Mouse (Mus musculus) hindbrain, embryonic 15.5 days (tissue): ENCODE measurements around the gene Anxa11. TPM values are rescaled to one million over a fixed set of nuclear protein-coding genes. Genes with fewer than 3 reads are reported as not detected.
A peak's percentile ranks its signal among the peaks of the same experiment; 100 is the strongest.

Source experiments
- ATAC-seq: fragments of 200-750 bp; cut with Nextera tagmentation; 2 replicates; pipeline ENCODE4 v1.8.0; 2017; ENCODE audit warnings: low read depth, moderate number of reproducible peaks, moderate TSS enrichment; ENCODE audit not compliant: low FRiP score
- H3K27ac ChIP-seq: fragments of 300-500 bp; sonication (generic); replicated peaks from 2 replicates; pipeline ENCODE4 v1.5.1; 2015; ENCODE audit warnings: mild to moderate bottlenecking, inconsistent platforms
- H3K27me3 ChIP-seq: fragments of 300-500 bp; sonication (generic); 2 replicates; pipeline ENCODE4 v1.6.1; 2015; ENCODE audit warnings: control low read depth, inconsistent platforms
- H3K36me3 ChIP-seq: fragments of 300-500 bp; sonication (generic); 2 replicates; pipeline ENCODE4 v1.6.1; 2015; ENCODE audit warnings: control low read depth, inconsistent platforms
- H3K4me1 ChIP-seq: fragments of 300-500 bp; sonication (generic); replicated peaks from 2 replicates; pipeline ENCODE4 v1.6.1; 2015; ENCODE audit warnings: control low read depth, inconsistent platforms
- H3K4me2 ChIP-seq: fragments of 300-500 bp; sonication (generic); 2 replicates; pipeline ENCODE4 v1.6.1; 2015; ENCODE audit warnings: moderate library complexity, mild to moderate bottlenecking, inconsistent platforms
- H3K4me3 ChIP-seq: fragments of 300-500 bp; sonication (generic); 2 replicates; pipeline ENCODE4 v1.5.1; 2015; ENCODE audit warnings: mild to moderate bottlenecking, inconsistent platforms
- H3K9ac ChIP-seq: fragments of 300-500 bp; sonication (generic); 2 replicates; pipeline ENCODE4 v1.6.1; 2015; ENCODE audit warnings: inconsistent platforms
- H3K9me3 ChIP-seq: fragments of 300-500 bp; sonication (generic); 2 replicates; pipeline ENCODE4 v1.6.1; 2016; ENCODE audit warnings: control low read depth, inconsistent platforms
- WGBS: fragments of 180-500 bp; shearing (Covaris S2); methylation state at CpG from one replicate; pipeline ENCODE4 v1.1.7; 2015; 5-methylcytosine and 5-hydroxymethylcytosine counted together
- polyA plus RNA-seq: library from polyadenylated mRNA; unstranded; fragments of >200 nt; fragmentation: Nextera tagmentation; extraction: Ambion mirVana; gene quantifications from 2 replicates; pipeline ENCODE4 v1.2.1, GENCODE M21; 2015

The Anxa11 gene
- polyA plus RNA-seq, 1 experiment from 2014 or later = 3.6 TPM

DNA sequence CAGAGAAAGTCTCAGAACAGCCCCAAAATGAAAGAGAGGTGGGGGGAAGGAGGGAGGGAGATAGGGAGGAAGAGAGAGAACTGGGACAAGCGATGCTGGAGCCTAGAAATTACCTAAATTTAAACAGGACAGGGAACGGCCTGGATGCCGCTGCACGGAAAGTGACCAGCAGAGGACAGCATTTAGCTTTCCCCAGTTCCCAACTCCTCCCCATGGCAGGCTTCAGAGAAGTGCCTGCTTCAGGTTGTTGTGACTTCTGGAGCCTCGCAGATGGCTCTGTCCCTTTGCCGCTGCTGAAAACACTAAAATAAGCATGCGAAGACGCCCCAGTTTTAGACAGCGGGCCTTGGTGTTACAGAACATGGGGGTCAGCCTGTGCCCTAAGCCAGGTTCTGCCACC lies 25.5 kb upstream of the Anxa11 start:
- Histone ChIP-seq H3K9ac (no peak overlapping the region), H3K4me3 (no peak overlapping the region), H3K9me3 (no peaks in the 10 kb centered on the region), H3K4me2 (no peak overlapping the region), H3K4me1 (no peaks in the 10 kb centered on the region), H3K27ac (no peak overlapping the region), H3K36me3 (no peaks in the 10 kb centered on the region), H3K27me3 (no peaks in the 10 kb centered on the region)
- WGBS = 6% methylated on average over 9 of the region's 9 CpGs
- ATAC-seq = peak; percentile 75; the same call in 1 of the 2 replicates

DNA sequence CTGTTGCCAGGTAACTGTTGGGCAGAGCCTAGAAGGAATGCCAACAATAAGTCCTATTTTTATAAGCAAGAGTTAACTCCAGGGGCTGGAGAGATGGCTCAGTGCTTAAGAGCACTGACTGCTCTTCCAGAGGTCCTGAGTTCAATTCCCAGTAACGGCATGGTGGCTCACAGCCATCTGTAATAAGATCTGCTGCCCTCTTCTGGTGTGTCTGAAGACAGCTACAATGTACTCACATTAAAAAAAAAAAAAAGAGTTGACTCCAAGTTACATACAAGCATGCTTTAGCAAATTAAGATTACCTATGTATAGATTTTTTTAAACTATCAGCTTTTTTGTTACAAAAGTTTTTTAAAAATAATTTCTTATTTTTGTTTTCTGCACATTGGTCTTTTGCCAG lies 19.4 kb upstream of the Anxa11 start:
- H3K4me1 ChIP-seq = no peaks in the 10 kb centered on the region
- H3K9me3 ChIP-seq = no peaks in the 10 kb centered on the region
- 75% methylated on average over 1 of the region's 1 CpGs for WGBS
- H3K27me3 ChIP-seq = no peaks in the 10 kb centered on the region
- no peak overlapping the region for H3K27ac ChIP-seq
- no peak for ATAC-seq
- H3K4me2 ChIP-seq = no peak overlapping the region
- H3K9ac ChIP-seq = no peak overlapping the region
- no peak overlapping the region for H3K4me3 ChIP-seq
- no peaks in the 10 kb centered on the region for H3K36me3 ChIP-seq

DNA sequence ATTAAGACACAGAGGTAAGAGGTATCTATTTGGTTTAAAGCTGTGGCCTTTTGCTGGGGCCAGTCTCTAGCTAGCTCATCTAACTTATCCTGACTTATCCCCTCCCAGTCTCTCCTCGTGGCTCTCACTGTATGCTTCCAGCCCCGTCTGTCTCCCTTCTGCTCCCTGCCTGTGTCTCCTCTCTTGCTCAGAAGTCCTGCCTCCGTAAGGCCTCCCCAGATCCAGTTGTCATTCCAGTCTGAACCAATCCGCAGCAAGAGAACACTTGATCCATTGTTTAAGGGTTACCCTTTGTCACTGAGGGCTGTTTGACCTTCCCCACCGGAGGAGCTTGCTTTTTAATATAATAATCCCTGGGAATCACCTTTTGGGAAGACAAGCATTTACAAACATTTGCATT lies 17.0 kb upstream of the Anxa11 start:
- Histone ChIP-seq H3K27ac (no peak overlapping the region), H3K9ac (no peak overlapping the region), H3K4me1 (no peaks in the 10 kb centered on the region), H3K4me2 (no peak overlapping the region), H3K36me3 (no peaks in the 10 kb centered on the region), H3K4me3 (no peak overlapping the region), H3K9me3 (no peaks in the 10 kb centered on the region), H3K27me3 (no peaks in the 10 kb centered on the region)
- WGBS = 33% methylated on average over 5 of the region's 5 CpGs
- no peak for ATAC-seq

DNA sequence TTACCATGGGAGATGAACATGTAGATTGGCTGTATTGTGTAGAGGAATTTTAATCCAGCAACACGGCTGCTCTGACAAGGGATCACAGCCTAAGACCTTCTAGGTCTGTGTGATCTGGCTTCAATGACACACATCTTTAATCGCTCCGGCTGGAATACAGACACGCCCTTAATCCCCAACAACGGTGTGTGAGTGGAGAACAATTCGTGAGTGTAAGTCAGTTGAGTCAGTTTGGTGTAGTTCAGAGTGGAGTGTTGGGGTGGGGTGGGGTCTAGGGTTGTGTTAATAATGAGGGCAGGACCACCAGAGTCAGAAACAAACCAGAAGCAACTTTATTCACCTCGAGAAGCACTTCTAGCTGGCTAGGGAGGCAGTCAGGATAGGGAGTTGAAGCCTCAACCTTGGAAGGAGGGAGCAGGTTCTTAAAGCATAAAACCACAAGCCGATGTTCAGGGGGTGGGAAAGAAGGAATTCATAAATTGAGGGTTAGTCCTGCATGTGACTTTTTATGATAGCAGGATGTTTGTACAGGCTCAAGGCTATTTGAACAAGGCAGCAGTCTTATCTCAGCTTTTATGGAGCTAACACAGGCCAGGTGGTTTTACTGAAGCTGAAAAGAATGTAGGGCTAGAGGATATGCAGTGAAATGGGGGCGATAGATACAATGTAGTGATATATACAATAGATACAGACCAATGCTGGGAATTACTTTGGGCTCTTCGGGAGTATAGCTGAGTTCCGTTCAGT lies 15.9 kb upstream of the Anxa11 start:
- Histone ChIP-seq H3K4me3 (no peak overlapping the region), H3K27me3 (no peaks in the 10 kb centered on the region), H3K9ac (no peak overlapping the region), H3K27ac (no peak overlapping the region), H3K4me2 (no peak overlapping the region), H3K9me3 (no peaks in the 10 kb centered on the region), H3K4me1 (no peaks in the 10 kb centered on the region), H3K36me3 (no peaks in the 10 kb centered on the region)
- ATAC-seq = no peak
- WGBS = 90% methylated on average over 11 of the region's 11 CpGs

DNA sequence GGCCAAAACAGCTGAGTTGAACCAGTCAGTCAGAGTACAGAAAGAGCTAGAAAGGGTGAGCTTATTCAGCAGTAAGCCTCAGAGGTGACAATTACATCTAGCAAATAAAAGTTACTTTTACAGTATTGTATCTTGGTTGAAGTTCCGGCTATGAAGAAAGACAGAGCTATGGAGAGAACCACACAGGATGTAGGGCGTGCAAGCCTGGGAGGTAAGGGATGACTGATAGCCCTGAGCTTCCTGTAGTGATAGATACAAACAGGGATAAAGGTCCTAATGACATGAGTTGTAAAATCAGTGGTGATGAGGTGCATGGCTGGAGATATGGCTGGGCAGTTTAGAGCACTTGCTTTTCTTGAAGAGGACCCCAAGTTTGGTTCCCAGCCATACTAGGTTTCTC lies 15.1 kb upstream of the Anxa11 start:
- H3K27me3 ChIP-seq = no peaks in the 10 kb centered on the region
- no peak for ATAC-seq
- no peak overlapping the region for H3K4me2 ChIP-seq
- no peaks in the 10 kb centered on the region for H3K36me3 ChIP-seq
- no peak overlapping the region for H3K27ac ChIP-seq
- H3K9ac ChIP-seq = no peak overlapping the region
- WGBS = 88% methylated on average over 2 of the region's 2 CpGs
- no peak overlapping the region for H3K4me3 ChIP-seq
- H3K4me1 ChIP-seq = 0 out of 2 replicates have a peak, but pooled peaks cover under 1% of the 10 kb centered on the region
- H3K9me3 ChIP-seq = no peaks in the 10 kb centered on the region

- no peaks in the 10 kb centered on the region for H3K27me3 ChIP-seq
- no peak overlapping the region for H3K4me2 ChIP-seq
- peaks cover 7% of the 10 kb centered on the region; the same call in 1 of the 2 replicates for H3K4me1 ChIP-seq
- no peaks in the 10 kb centered on the region for H3K9me3 ChIP-seq
- no peak for ATAC-seq
- H3K9ac ChIP-seq = no peak overlapping the region
- no peaks in the 10 kb centered on the region for H3K36me3 ChIP-seq
- H3K4me3 ChIP-seq = no peak overlapping the region
- no peak overlapping the region for H3K27ac ChIP-seq
- WGBS = 80% methylated on average over 1 of the region's 1 CpGs
These were observed 10.6 kb upstream of the Anxa11 start for GRCm38 (mm10) chr14:25831332-25831731.

DNA sequence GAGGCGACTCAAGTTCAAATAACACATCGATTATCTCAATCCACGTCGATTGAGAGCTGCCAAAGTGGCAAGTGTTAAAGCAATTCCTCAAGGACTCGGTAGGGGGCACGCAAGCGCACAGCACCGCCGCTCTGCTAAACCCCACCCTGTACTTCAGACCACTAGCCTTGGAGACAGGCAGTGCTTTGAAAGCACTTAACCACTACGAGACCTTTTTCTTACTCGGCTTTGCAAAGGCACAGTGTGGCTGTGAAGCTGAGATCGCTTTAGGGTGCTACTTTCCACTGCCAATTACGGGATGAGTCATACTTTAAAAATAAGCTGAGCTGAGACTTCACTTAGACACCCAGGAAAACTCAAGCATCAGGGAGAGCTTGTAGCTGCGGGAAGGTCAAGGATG lies 9.7 kb upstream of the Anxa11 start:
- Histone ChIP-seq H3K27ac (no peak overlapping the region), H3K9ac (no peak overlapping the region), H3K4me3 (no peak overlapping the region), H3K4me1 (peaks cover 7% of the 10 kb centered on the region; the same call in 1 of the 2 replicates), H3K9me3 (no peaks in the 10 kb centered on the region), H3K27me3 (no peaks in the 10 kb centered on the region), H3K36me3 (no peaks in the 10 kb centered on the region), H3K4me2 (peak overlapping the region; percentile 28; the same call in 1 of the 2 replicates)
- 13% methylated on average over 14 of the region's 14 CpGs for WGBS
- no peak for ATAC-seq

GRCm38 (mm10) chr14:25838411-25838810 lies 3.5 kb upstream of the Anxa11 start:
- H3K36me3 ChIP-seq = no peaks in the 10 kb centered on the region
- H3K27me3 ChIP-seq = peaks cover 25% of the 10 kb centered on the region
- H3K4me2 ChIP-seq = no peak overlapping the region
- no peak overlapping the region for H3K9ac ChIP-seq
- no peak overlapping the region for H3K27ac ChIP-seq
- WGBS = 53% methylated on average over 8 of the region's 8 CpGs
- no peaks in the 10 kb centered on the region for H3K9me3 ChIP-seq
- no peak overlapping the region for H3K4me3 ChIP-seq
- ATAC-seq = no peak
- H3K4me1 ChIP-seq = peaks cover 17% of the 10 kb centered on the region

DNA sequence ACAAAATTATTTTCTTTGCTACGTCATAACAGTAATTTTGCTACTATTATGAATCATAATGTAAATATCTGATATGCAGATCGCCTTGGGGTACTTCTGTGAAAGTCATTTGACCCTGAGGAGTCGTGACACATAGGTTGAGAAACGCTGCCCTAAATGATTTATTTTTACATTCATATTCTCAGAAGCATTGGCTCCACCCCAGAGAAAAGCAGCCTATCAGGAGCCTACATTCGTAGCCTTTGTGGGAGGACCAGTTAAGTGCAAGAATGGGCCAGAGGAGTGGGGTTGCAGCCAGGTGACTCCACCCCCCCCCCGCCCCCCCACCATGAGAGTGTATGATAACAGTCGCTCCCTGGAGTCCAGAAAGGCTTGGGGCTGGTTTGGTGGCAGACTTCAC lies 2.2 kb upstream of the Anxa11 start:
- Histone ChIP-seq H3K4me2 (no peak overlapping the region), H3K36me3 (no peaks in the 10 kb centered on the region), H3K4me1 (peaks cover 17% of the 10 kb centered on the region), H3K27ac (no peak overlapping the region), H3K9ac (no peak overlapping the region), H3K9me3 (no peaks in the 10 kb centered on the region), H3K27me3 (peaks cover 28% of the 10 kb centered on the region), H3K4me3 (no peak overlapping the region)
- no peak for ATAC-seq
- WGBS = 79% methylated on average over 6 of the region's 7 CpGs

DNA sequence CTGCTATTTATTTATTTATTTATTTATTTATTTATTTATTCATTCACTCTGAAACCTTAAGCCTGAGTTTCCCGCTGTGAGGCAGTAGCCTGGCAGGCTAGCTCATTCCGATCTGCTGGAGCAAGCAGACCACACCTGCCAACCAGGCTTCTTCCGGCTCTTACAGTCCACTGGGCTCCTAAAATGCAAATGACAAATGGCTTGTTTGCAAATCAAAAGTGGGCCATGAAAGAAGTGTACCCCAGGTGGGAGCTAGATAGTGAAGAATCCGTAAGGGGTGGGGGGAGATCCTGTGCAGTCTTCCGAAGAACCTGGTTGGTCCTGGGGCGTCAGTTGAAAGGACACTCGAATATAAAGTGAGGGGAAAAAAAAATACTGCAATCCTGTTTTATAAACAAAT lies 995 bp upstream of the Anxa11 start:
- no peak overlapping the region for H3K4me2 ChIP-seq
- H3K4me1 ChIP-seq = peaks cover 17% of the 10 kb centered on the region
- H3K9me3 ChIP-seq = no peaks in the 10 kb centered on the region
- WGBS = 10% methylated on average over 7 of the region's 7 CpGs
- ATAC-seq = no peak
- H3K4me3 ChIP-seq = no peak overlapping the region
- peaks cover 30% of the 10 kb centered on the region for H3K27me3 ChIP-seq
- H3K9ac ChIP-seq = no peak overlapping the region
- no peaks in the 10 kb centered on the region for H3K36me3 ChIP-seq
- no peak overlapping the region for H3K27ac ChIP-seq

GRCm38 (mm10) chr14:25841579-25841978 lies 377 bp upstream of the Anxa11 start:
- Histone ChIP-seq H3K4me2 (peak overlapping the region; percentile 95), H3K9me3 (no peaks in the 10 kb centered on the region), H3K9ac (no peak overlapping the region), H3K36me3 (no peaks in the 10 kb centered on the region), H3K4me1 (peaks cover 17% of the 10 kb centered on the region), H3K4me3 (peak overlapping the region; percentile 49), H3K27me3 (peaks cover 30% of the 10 kb centered on the region), H3K27ac (no peak overlapping the region)
- 3% methylated on average over 4 of the region's 4 CpGs for WGBS
- ATAC-seq = no peak

- WGBS = 3% methylated on average over 12 of the region's 12 CpGs
These were observed 690 bp downstream of the Anxa11 start for GRCm38 (mm10) chr14:25842688-25843003.

DNA sequence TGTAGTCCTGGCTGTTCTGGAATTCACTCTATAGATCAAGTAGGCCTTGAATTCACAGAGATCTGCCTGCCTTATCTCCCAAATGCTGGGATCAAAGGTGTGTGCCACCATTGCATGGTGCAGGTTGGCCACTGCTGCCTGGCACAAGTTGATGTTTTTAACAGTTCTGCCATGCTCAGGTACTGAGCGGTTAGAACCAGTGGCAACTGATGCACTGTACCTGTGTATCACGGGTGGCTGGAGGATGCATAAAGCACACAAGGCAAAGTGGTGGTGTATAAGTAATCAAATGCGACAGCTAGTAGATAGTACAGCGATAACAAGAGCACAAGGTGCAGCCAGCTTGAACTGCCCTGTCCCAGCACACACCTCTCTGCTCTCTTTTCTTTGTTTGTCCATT lies 2.4 kb downstream of the Anxa11 start:
- Histone ChIP-seq H3K9ac (no peak overlapping the region), H3K4me2 (no peak overlapping the region), H3K27me3 (peaks cover 30% of the 10 kb centered on the region), H3K4me3 (no peak overlapping the region), H3K36me3 (no peaks in the 10 kb centered on the region), H3K9me3 (no peaks in the 10 kb centered on the region), H3K27ac (no peak overlapping the region), H3K4me1 (peaks cover 17% of the 10 kb centered on the region)
- WGBS = 96% methylated on average over 4 of the region's 4 CpGs
- ATAC-seq = no peak

More at GRCm38 (mm10) chr14:25842688-25843003, 690 bp downstream of the Anxa11 start:
- Histone ChIP-seq H3K27ac (no peak overlapping the region), H3K36me3 (no peaks in the 10 kb centered on the region), H3K9ac (no peak overlapping the region; the same call in 1 of the 2 replicates), H3K4me2 (peak overlapping the region; percentile 95), H3K4me1 (peaks cover 17% of the 10 kb centered on the region), H3K4me3 (peak overlapping the region; percentile 49), H3K27me3 (peaks cover 30% of the 10 kb centered on the region), H3K9me3 (no peaks in the 10 kb centered on the region)
- no peak for ATAC-seq
